Mouse (Mus musculus) heart, embryonic 10.5 days (tissue): ENCODE measurements around the gene Immp2l. TPM values are rescaled to one million over a fixed set of nuclear protein-coding genes. Genes with fewer than 3 reads are reported as not detected.

Experiments
- DNase-seq: peaks from one replicate; pipeline ENCODE4 v3.0.0-alpha.2; 2017; ENCODE audit warnings: low spot score
- H3K27ac ChIP-seq: fragments of 300-500 bp; sonication (generic); 2 replicates; pipeline ENCODE4 v1.5.1; 2016; ENCODE audit warnings: mild to moderate bottlenecking
- H3K27me3 ChIP-seq: fragments of 300-500 bp; sonication (generic); 2 replicates; pipeline ENCODE4 v1.6.1; 2016; ENCODE audit warnings: mild to moderate bottlenecking; ENCODE audit not compliant: poor library complexity, insufficient read depth, severe bottlenecking
- H3K36me3 ChIP-seq: fragments of 300-500 bp; sonication (generic); 2 replicates; pipeline ENCODE4 v1.6.1; 2016; ENCODE audit warnings: mild to moderate bottlenecking, moderate library complexity
- H3K4me1 ChIP-seq: fragments of 300-500 bp; sonication (generic); 2 replicates; pipeline ENCODE4 v1.6.1; 2016; ENCODE audit warnings: mild to moderate bottlenecking
- H3K4me3 ChIP-seq: fragments of 300-500 bp; sonication (generic); 2 replicates; pipeline ENCODE4 v1.5.1; 2016; ENCODE audit warnings: mild to moderate bottlenecking, moderate library complexity
- H3K9me3 ChIP-seq: fragments of 300-500 bp; sonication (generic); 2 replicates; pipeline ENCODE4 v1.6.1; 2016; ENCODE audit warnings: mild to moderate bottlenecking, moderate library complexity
- WGBS: fragments of 180-500 bp; shearing (Covaris S2); methylation state at CpG from one replicate; pipeline ENCODE4 v1.1.7; 2016; 5-methylcytosine and 5-hydroxymethylcytosine counted together
- polyA plus RNA-seq: library from polyadenylated mRNA; unstranded; fragments of >200 nt; fragmentation: Nextera tagmentation; extraction: Ambion mirVana; gene quantifications from 2 replicates; pipeline ENCODE4 v1.2.1, GENCODE M21; 2016

The Immp2l gene
- polyA plus RNA-seq, 1 experiment from 2014 or later, result 11.7 TPM

DNA sequence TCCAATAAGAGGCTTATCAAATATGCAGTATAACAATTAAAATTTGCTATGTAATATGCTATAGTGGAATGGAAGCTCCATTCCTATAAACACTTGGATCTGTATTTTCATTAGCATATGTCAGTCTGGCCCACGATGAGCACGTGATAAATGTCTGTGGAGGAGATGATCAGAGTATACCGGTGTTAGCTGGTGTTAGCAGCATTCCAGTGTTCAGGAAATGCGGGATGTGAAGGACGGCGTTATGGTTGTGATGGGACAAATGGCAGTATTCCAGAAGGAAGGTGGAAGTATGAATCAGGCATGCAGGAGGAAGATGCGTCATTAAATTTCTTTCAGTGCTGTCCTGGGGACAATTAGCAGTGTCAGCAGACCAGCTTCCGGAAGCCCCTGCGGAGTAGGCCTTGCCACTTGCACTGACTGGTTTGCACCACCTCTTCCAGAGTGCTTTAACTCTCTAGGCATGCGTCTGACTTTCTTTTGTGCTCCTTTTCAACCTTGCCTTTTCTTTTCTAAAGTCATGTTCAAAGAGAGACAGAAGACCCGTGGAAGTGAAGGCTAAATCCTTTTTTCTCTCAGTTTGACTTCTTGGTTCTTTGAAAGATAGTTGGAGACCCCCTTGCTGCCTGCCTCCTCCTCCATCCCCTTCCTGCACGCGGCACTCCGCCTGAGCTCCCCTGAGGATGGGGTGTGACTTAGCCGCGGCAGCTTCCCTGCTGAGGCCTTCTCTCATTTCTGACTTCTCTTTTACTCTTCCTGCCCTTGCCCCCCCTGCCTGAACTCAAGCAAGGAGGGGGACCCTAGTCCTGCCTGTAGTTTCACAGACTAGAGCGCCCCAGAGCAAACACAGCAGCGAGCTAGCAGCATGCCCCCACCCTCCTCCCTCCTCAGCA, 541.9 kb downstream of the Immp2l start:
- Histone ChIP-seq H3K27ac (peak overlapping the region; percentile 83), H3K27me3 (no peaks in the 10 kb centered on the region), H3K4me3 (peak overlapping the region; percentile 35; the same call in 1 of the 2 replicates), H3K4me1 (peaks cover 7% of the 10 kb centered on the region; the same call in 1 of the 2 replicates), H3K9me3 (no peaks in the 10 kb centered on the region), H3K36me3 (no peaks in the 10 kb centered on the region)
- WGBS, result 15% methylated on average over 18 of the region's 18 CpGs
- no peak for DNase-seq

GRCm38 (mm10) chr12:41566433-41566794, 542.5 kb downstream of the Immp2l start:
- peak overlapping the region; percentile 35; the same call in 1 of the 2 replicates for H3K4me3 ChIP-seq
- no peaks in the 10 kb centered on the region for H3K27me3 ChIP-seq
- H3K9me3 ChIP-seq, result no peaks in the 10 kb centered on the region
- WGBS, result 40% methylated on average over 1 of the region's 1 CpGs
- no peaks in the 10 kb centered on the region for H3K36me3 ChIP-seq
- peak overlapping the region; percentile 83 for H3K27ac ChIP-seq
- H3K4me1 ChIP-seq, result peaks cover 7% of the 10 kb centered on the region; the same call in 1 of the 2 replicates
- no peak for DNase-seq

DNA sequence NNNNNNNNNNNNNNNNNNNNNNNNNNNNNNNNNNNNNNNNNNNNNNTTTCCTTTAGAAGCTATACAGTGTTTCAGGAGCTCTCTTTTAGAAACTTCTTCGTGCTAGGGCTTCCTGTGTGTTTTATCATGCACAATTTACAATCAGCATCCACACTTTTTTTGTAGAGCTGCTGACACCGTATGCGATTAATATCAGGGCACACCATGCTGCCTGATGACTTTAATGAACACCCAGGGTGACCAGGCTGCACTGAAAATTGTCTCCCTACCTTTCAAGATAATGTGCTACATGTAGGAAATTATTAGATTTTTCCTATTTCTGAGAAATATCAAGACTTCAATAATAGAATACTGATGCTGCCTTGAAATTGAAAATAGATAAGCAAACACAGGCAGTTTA, 549.9 kb downstream of the Immp2l start:
- H3K4me3 ChIP-seq, result no peak overlapping the region
- 49% methylated on average over 3 of the region's 3 CpGs for WGBS
- H3K36me3 ChIP-seq, result no peaks in the 10 kb centered on the region

DNA sequence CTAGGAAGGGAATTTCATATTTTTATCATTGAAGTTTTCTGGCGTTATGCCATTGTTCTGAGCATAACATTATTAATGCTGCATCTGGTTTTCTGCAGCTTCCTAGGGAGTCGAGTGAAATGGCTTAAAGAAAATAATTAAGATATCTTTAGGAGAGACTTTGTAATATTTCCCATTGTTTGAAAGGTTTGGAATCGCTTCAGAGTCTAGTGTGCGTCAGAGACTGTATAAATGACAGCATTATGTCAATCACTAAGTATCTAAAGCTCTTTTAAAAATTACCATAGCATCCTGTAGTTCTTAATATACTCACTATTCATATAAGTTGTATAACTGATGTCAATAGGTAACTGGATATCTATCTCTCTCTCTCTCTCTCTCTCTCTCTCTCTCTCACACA, 551.3 kb downstream of the Immp2l start:
- no peak overlapping the region for H3K4me3 ChIP-seq
- H3K9me3 ChIP-seq, result no peaks in the 10 kb centered on the region
- H3K27ac ChIP-seq, result no peak overlapping the region
- H3K36me3 ChIP-seq, result no peaks in the 10 kb centered on the region
- DNase-seq, result no peak
- H3K27me3 ChIP-seq, result no peaks in the 10 kb centered on the region
- 80% methylated on average over 4 of the region's 4 CpGs for WGBS
- no peaks in the 10 kb centered on the region for H3K4me1 ChIP-seq

More for the DNA sequence above, 549.9 kb downstream of the Immp2l start:
- Histone ChIP-seq H3K27ac (no peak overlapping the region), H3K9me3 (no peaks in the 10 kb centered on the region), H3K27me3 (no peaks in the 10 kb centered on the region), H3K4me1 (no peaks in the 10 kb centered on the region)
- DNase-seq, result no peak

GRCm38 (mm10) chr12:41593401-41593800, 569.5 kb downstream of the Immp2l start:
- WGBS, result 70% methylated on average over 5 of the region's 5 CpGs
- H3K36me3 ChIP-seq, result no peaks in the 10 kb centered on the region
- no peaks in the 10 kb centered on the region for H3K27me3 ChIP-seq
- no peak overlapping the region for H3K4me3 ChIP-seq
- no peaks in the 10 kb centered on the region for H3K9me3 ChIP-seq
- H3K4me1 ChIP-seq, result no peaks in the 10 kb centered on the region
- no peak overlapping the region for H3K27ac ChIP-seq
- DNase-seq, result no peak

- Histone ChIP-seq H3K27ac (no peak overlapping the region), H3K9me3 (no peaks in the 10 kb centered on the region), H3K36me3 (no peaks in the 10 kb centered on the region), H3K4me3 (no peak overlapping the region), H3K4me1 (no peaks in the 10 kb centered on the region), H3K27me3 (no peaks in the 10 kb centered on the region)
- WGBS, result 95% methylated on average over 4 of the region's 4 CpGs
- DNase-seq, result no peak
Measured at GRCm38 (mm10) chr12:41594037-41594436, 570.1 kb downstream of the Immp2l start.

DNA sequence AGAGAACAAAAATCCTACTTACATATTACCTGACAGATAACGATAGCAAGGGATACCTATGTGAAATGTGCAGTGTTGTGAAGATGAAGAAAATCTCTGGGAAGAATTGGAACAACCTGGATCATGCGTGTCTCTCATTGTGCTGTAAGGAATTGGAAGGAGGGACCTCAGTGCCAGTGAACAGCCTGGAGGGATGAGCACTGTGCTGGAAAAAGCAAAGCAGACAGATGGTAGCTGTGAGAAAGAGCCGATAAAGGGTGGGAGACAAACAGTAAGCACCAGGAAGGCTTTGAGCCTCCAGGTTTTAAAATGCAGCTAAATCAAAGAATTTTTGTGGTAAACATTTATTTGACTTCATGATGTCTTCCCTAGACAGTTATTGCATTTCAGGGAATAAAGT, 591.4 kb downstream of the Immp2l start:
- 79% methylated on average over 3 of the region's 3 CpGs for WGBS
- H3K27ac ChIP-seq, result no peak overlapping the region
- no peak overlapping the region for H3K4me3 ChIP-seq
- H3K4me1 ChIP-seq, result no peaks in the 10 kb centered on the region
- no peak for DNase-seq
- H3K9me3 ChIP-seq, result no peaks in the 10 kb centered on the region
- no peaks in the 10 kb centered on the region for H3K27me3 ChIP-seq
- no peaks in the 10 kb centered on the region for H3K36me3 ChIP-seq

DNA sequence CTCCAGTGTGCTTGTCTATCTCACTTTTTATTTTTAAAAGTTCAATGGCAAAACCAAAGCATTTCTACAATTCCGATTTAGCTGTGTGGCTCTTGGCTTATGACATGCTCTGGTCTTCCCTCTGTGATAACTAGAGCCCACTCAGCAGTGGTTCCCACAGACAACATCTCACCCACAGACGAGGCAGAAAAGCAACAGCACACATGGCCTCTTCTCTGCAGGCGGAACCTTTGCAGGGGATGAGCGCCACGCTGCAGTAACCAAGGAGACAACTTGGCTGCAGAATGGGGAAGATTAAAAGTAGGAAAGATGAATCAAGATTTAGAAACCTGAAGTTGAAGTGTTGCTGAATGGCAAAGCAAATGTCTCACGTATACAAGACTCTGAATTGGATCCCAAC, 597.5 kb downstream of the Immp2l start:
- H3K4me3 ChIP-seq, result no peak overlapping the region
- H3K4me1 ChIP-seq, result no peaks in the 10 kb centered on the region
- H3K36me3 ChIP-seq, result no peaks in the 10 kb centered on the region
- H3K27ac ChIP-seq, result no peak overlapping the region
- no peak for DNase-seq
- no peaks in the 10 kb centered on the region for H3K9me3 ChIP-seq
- H3K27me3 ChIP-seq, result no peaks in the 10 kb centered on the region
- WGBS, result 86% methylated on average over 6 of the region's 6 CpGs

DNA sequence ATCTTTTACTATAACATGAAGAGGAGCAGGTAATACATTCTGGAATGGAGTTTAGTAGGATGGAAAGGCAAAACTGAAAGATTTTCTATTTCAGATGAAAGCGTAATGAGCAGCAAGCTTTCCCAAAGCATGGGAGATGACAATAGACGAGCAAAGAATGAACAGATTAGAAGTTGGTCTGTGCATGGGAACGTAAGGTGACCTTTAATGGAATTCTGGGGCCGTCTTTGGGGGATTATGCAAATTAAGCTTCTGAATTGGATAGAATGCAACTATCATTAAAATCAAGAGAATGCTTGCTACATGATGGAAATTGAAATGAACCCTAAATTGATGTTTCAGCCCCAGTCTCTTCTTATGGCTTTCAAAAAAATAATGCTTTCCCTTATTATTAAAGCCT, 619.4 kb downstream of the Immp2l start:
- Histone ChIP-seq H3K27ac (no peak overlapping the region), H3K36me3 (no peaks in the 10 kb centered on the region), H3K9me3 (no peaks in the 10 kb centered on the region), H3K4me1 (no peaks in the 10 kb centered on the region), H3K27me3 (no peaks in the 10 kb centered on the region), H3K4me3 (no peak overlapping the region)
- WGBS, result 75% methylated on average over 4 of the region's 4 CpGs
- no peak for DNase-seq

GRCm38 (mm10) chr12:41644802-41645551, 621.1 kb downstream of the Immp2l start:
- no peak for DNase-seq
- no peaks in the 10 kb centered on the region for H3K4me1 ChIP-seq
- H3K27ac ChIP-seq, result no peak overlapping the region
- H3K9me3 ChIP-seq, result no peaks in the 10 kb centered on the region
- no peaks in the 10 kb centered on the region for H3K36me3 ChIP-seq
- H3K4me3 ChIP-seq, result no peak overlapping the region
- no peaks in the 10 kb centered on the region for H3K27me3 ChIP-seq
- WGBS, result 61% methylated on average over 4 of the region's 4 CpGs

GRCm38 (mm10) chr12:41646956-41647575, 623.2 kb downstream of the Immp2l start:
- H3K4me3 ChIP-seq, result no peak overlapping the region
- no peak for DNase-seq
- H3K4me1 ChIP-seq, result no peaks in the 10 kb centered on the region
- no peaks in the 10 kb centered on the region for H3K36me3 ChIP-seq
- H3K27me3 ChIP-seq, result no peaks in the 10 kb centered on the region
- 23% methylated on average over 5 of the region's 5 CpGs for WGBS
- no peaks in the 10 kb centered on the region for H3K9me3 ChIP-seq
- H3K27ac ChIP-seq, result 0 out of 2 replicates have a peak overlapping the region, but pooled peaks have one; percentile 29

GRCm38 (mm10) chr12:41647675-41648074, 623.8 kb downstream of the Immp2l start:
- H3K9me3 ChIP-seq, result no peaks in the 10 kb centered on the region
- WGBS, result 81% methylated on average over 2 of the region's 2 CpGs
- H3K27ac ChIP-seq, result no peak overlapping the region
- no peak overlapping the region for H3K4me3 ChIP-seq
- no peak for DNase-seq
- H3K27me3 ChIP-seq, result no peaks in the 10 kb centered on the region
- H3K36me3 ChIP-seq, result no peaks in the 10 kb centered on the region
- H3K4me1 ChIP-seq, result no peaks in the 10 kb centered on the region
